Mouse (Mus musculus) MEL (cell line): Measurements from ENCODE around the gene Olfr576. TPM values are rescaled to one million over a fixed set of nuclear protein-coding genes. Genes with fewer than 3 reads are reported as not detected.

ENCODE experiments used
- DNase-seq: peaks from one replicate; pipeline ENCODE4 v3.0.0; 2011; ENCODE audit warnings: low read depth, low spot score
- H3K27ac ChIP-seq: 2 replicates; pipeline ENCODE4 v1.5.1; 2012; ENCODE audit warnings: low read depth, mild to moderate bottlenecking, control low read depth, low read length, moderate library complexity; ENCODE audit not compliant: control insufficient read depth
- H3K27me3 ChIP-seq, 2 experiments: fragments of 150-350 bp in 1 of 2; sonication (generic) in 1 of 2; 2 replicates each; pipeline ENCODE4 v1.6.1; 2012; ENCODE audit warnings: low read length in 2 of 2, mild to moderate bottlenecking in 2 of 2, improper control_type of control experiment in 1 of 2, moderate library complexity in 1 of 2; ENCODE audit not compliant: insufficient read depth in 2 of 2, control insufficient read depth in 1 of 2
- H3K36me3 ChIP-seq, 2 experiments: 2 replicates each; pipeline ENCODE4 v1.6.1; 2012 to 2014; ENCODE audit warnings: low read length in 2 of 2, improper control_type of control experiment in 1 of 2, inconsistent platforms in 1 of 2, mild to moderate bottlenecking in 1 of 2; ENCODE audit not compliant: insufficient read depth in 2 of 2, control insufficient read depth in 1 of 2
- H3K4me1 ChIP-seq, 2 experiments: fragments of 150-350 bp in 1 of 2; sonication (generic) in 1 of 2; 2 replicates each; pipeline ENCODE4 v1.6.1; 2012; ENCODE audit warnings: low read length in 2 of 2, improper control_type of control experiment in 1 of 2, mild to moderate bottlenecking in 1 of 2; ENCODE audit not compliant: insufficient read depth in 2 of 2, control insufficient read depth in 1 of 2
- H3K4me3 ChIP-seq, 2 experiments: fragments of 150-350 bp in 1 of 2; sonication (generic) in 1 of 2; 2 replicates each; pipeline ENCODE4 v1.5.1; 2012; ENCODE audit warnings: low read depth in 2 of 2, low read length in 2 of 2, mild to moderate bottlenecking in 2 of 2, moderate library complexity in 2 of 2, control low read depth in 1 of 2, improper control_type of control experiment in 1 of 2; ENCODE audit not compliant: control insufficient read depth in 1 of 2, insufficient read depth in 1 of 2
- H3K79me2 ChIP-seq: 2 replicates; pipeline ENCODE4 v1.6.1; 2012; ENCODE audit warnings: mild to moderate bottlenecking, low read length, moderate library complexity; ENCODE audit not compliant: control insufficient read depth, poor library complexity, insufficient read depth
- H3K9ac ChIP-seq: 2 replicates; pipeline ENCODE4 v1.6.1; 2012; ENCODE audit warnings: low read depth, mild to moderate bottlenecking, control low read depth, low read length, moderate library complexity; ENCODE audit not compliant: control insufficient read depth, poor library complexity, severe bottlenecking
- H3K9me3 ChIP-seq: fragments of 150-350 bp; sonication (generic); replicated peaks from 2 replicates; pipeline ENCODE4 v1.6.1; 2012; ENCODE audit warnings: mild to moderate bottlenecking, low read length, improper control_type of control experiment, moderate library complexity; ENCODE audit not compliant: insufficient read depth
- CHD1 ChIP-seq: IDR thresholded peaks from 2 replicates; pipeline ENCODE4 v1.6.1; 2012; ENCODE audit warnings: low read depth, mild to moderate bottlenecking, inconsistent platforms, low read length, improper control_type of control experiment
- CTCF ChIP-seq, 3 experiments: IDR thresholded peaks in 2 of 3; conservative IDR thresholded peaks in 1 of 3; 2 replicates each; pipeline ENCODE4 v1.5.1; 2011 to 2012; ENCODE audit warnings: low read length in 3 of 3, low read depth in 2 of 3, mild to moderate bottlenecking in 2 of 3, improper control_type of control experiment in 1 of 3, inconsistent platforms in 1 of 3, mixed read lengths in 1 of 3, moderate library complexity in 1 of 3; ENCODE audit not compliant: control insufficient read depth in 1 of 3, insufficient read depth in 1 of 3, poor library complexity in 1 of 3, severe bottlenecking in 1 of 3
- E2F4 ChIP-seq: IDR thresholded peaks from 2 replicates; pipeline ENCODE4 v1.6.1; 2011; ENCODE audit warnings: low read depth, low read length, improper control_type of control experiment, borderline replicate concordance
- ELF1 ChIP-seq: IDR thresholded peaks from 2 replicates; pipeline ENCODE4 v1.6.1; 2014; ENCODE audit warnings: low read depth, mild to moderate bottlenecking, inconsistent platforms, low read length, improper control_type of control experiment, moderate library complexity
- EP300 ChIP-seq, 2 experiments: IDR thresholded peaks; 2 replicates each; pipeline ENCODE4 v1.6.1; 2011; ENCODE audit warnings: improper control_type of control experiment in 2 of 2, low read length in 2 of 2, low read depth in 1 of 2, mild to moderate bottlenecking in 1 of 2
- ETS1 ChIP-seq: IDR thresholded peaks from 2 replicates; pipeline ENCODE4 v1.6.1; 2012; ENCODE audit warnings: low read depth, mild to moderate bottlenecking, inconsistent platforms, low read length, improper control_type of control experiment, moderate library complexity
- GABPA ChIP-seq: IDR thresholded peaks from 2 replicates; pipeline ENCODE4 v1.6.1; 2012; ENCODE audit warnings: low read depth, mild to moderate bottlenecking, inconsistent platforms, low read length, improper control_type of control experiment, moderate library complexity
- HCFC1 ChIP-seq: IDR thresholded peaks from 2 replicates; pipeline ENCODE4 v1.6.1; 2012; ENCODE audit warnings: low read depth, mild to moderate bottlenecking, inconsistent platforms, low read length, improper control_type of control experiment, moderate library complexity
- KAT2A ChIP-seq: conservative IDR thresholded peaks from 2 replicates; pipeline ENCODE4 v1.6.1; 2012; ENCODE audit warnings: low read depth, low read length, improper control_type of control experiment, inconsistent platforms
- MAZ ChIP-seq: IDR thresholded peaks from 2 replicates; pipeline ENCODE4 v1.6.1; 2012; ENCODE audit warnings: low read depth, mild to moderate bottlenecking, inconsistent platforms, low read length, improper control_type of control experiment
- MEF2A ChIP-seq: IDR thresholded peaks from 2 replicates; pipeline ENCODE4 v1.6.1; 2014; ENCODE audit warnings: low read depth, mild to moderate bottlenecking, inconsistent platforms, low read length, improper control_type of control experiment; ENCODE audit not compliant: poor library complexity, insufficient replicate concordance, severe bottlenecking; ENCODE audit errors: extremely low read depth
- MXI1 ChIP-seq: IDR thresholded peaks from 2 replicates; pipeline ENCODE4 v1.6.1; 2011; ENCODE audit warnings: mild to moderate bottlenecking, low read depth, low read length, improper control_type of control experiment
- MYC ChIP-seq: IDR thresholded peaks from 2 replicates; pipeline ENCODE4 v1.6.1; 2011; ENCODE audit warnings: low read depth, mild to moderate bottlenecking, low read length, improper control_type of control experiment, moderate library complexity
- NRF1 ChIP-seq: IDR thresholded peaks from 2 replicates; pipeline ENCODE4 v1.6.1; 2014; ENCODE audit warnings: low read depth, mild to moderate bottlenecking, inconsistent platforms, low read length, improper control_type of control experiment, moderate library complexity; ENCODE audit not compliant: poor library complexity, insufficient read depth, severe bottlenecking
- POLR2A ChIP-seq, 2 experiments: IDR thresholded peaks; 2 replicates each; pipeline ENCODE4 v1.6.1; 2011 to 2012; ENCODE audit warnings: low read length in 2 of 2, mild to moderate bottlenecking in 2 of 2, control low read depth in 1 of 2, improper control_type of control experiment in 1 of 2, low read depth in 1 of 2, moderate library complexity in 1 of 2; ENCODE audit not compliant: control insufficient read depth in 1 of 2, insufficient read depth in 1 of 2, poor library complexity in 1 of 2
- POLR2AphosphoS2 ChIP-seq: IDR thresholded peaks from 2 replicates; pipeline ENCODE4 v1.6.1; 2011; ENCODE audit warnings: low read length, improper control_type of control experiment
- POLR2AphosphoS5 ChIP-seq: IDR thresholded peaks from 2 replicates; pipeline ENCODE4 v1.6.1; 2012; ENCODE audit warnings: low read depth, borderline replicate concordance, mild to moderate bottlenecking, inconsistent platforms, low read length, moderate library complexity, mixed read lengths
- RAD21 ChIP-seq: IDR thresholded peaks from 2 replicates; pipeline ENCODE4 v1.6.1; 2011; ENCODE audit warnings: mild to moderate bottlenecking, low read depth, low read length, improper control_type of control experiment
- RCOR1 ChIP-seq: IDR thresholded peaks from 2 replicates; pipeline ENCODE4 v1.6.1; 2012; ENCODE audit warnings: low read depth, mild to moderate bottlenecking, inconsistent platforms, low read length, improper control_type of control experiment
- SIN3A ChIP-seq: IDR thresholded peaks from 2 replicates; pipeline ENCODE4 v1.6.1; 2012; ENCODE audit warnings: low read length, improper control_type of control experiment, inconsistent platforms
- TCF12 ChIP-seq: IDR thresholded peaks from 2 replicates; pipeline ENCODE4 v1.6.1; 2014; ENCODE audit warnings: low read depth, mild to moderate bottlenecking, inconsistent platforms, low read length, improper control_type of control experiment, moderate library complexity
- UBTF ChIP-seq: IDR thresholded peaks from 2 replicates; pipeline ENCODE4 v1.6.1; 2012; ENCODE audit warnings: low read depth, mild to moderate bottlenecking, inconsistent platforms, low read length, improper control_type of control experiment, moderate library complexity, borderline replicate concordance; ENCODE audit not compliant: insufficient read depth
- USF1 ChIP-seq: IDR thresholded peaks from 2 replicates; pipeline ENCODE4 v1.6.1; 2014; ENCODE audit warnings: low read depth, mild to moderate bottlenecking, inconsistent platforms, low read length, improper control_type of control experiment, moderate library complexity
- USF2 ChIP-seq, 2 experiments: IDR thresholded peaks; 2 replicates each; pipeline ENCODE4 v1.6.1; 2011 to 2012; ENCODE audit warnings: improper control_type of control experiment in 2 of 2, low read length in 2 of 2, borderline replicate concordance in 1 of 2, inconsistent platforms in 1 of 2, low read depth in 1 of 2, mild to moderate bottlenecking in 1 of 2; ENCODE audit not compliant: insufficient read depth in 1 of 2
- ZC3H11A ChIP-seq: IDR thresholded peaks from 2 replicates; pipeline ENCODE4 v1.6.1; 2012; ENCODE audit warnings: low read depth, mild to moderate bottlenecking, inconsistent platforms, low read length, improper control_type of control experiment
- ZKSCAN1 ChIP-seq: IDR thresholded peaks from 2 replicates; pipeline ENCODE4 v1.6.1; 2012; ENCODE audit warnings: low read depth, mild to moderate bottlenecking, inconsistent platforms, low read length, improper control_type of control experiment, moderate library complexity
- ZMIZ1 ChIP-seq: IDR thresholded peaks from 2 replicates; pipeline ENCODE4 v1.6.1; 2012; ENCODE audit warnings: low read depth, mild to moderate bottlenecking, inconsistent platforms, low read length, improper control_type of control experiment, moderate library complexity
- polyA plus RNA-seq, 2 experiments: library from polyadenylated mRNA; stranded (reverse) in 1 of 2; unstranded in 1 of 2; fragments of >175 nt in 1 of 2; fragments of >200 nt in 1 of 2; gene quantifications; 2 replicates each; pipeline versions ENCODE4 v1.2.1 to v1.2.4; 2012; ENCODE audit warnings: low replicate concordance in 2 of 2, low read depth in 1 of 2; ENCODE audit not compliant: insufficient read length in 2 of 2, insufficient read depth in 1 of 2, missing spikeins in 1 of 2
- total RNA-seq: library from RNA; depleted of rRNA; stranded (reverse); fragments of 300-350 nt; gene quantifications from 2 replicates; pipeline ENCODE4 v1.2.3, GENCODE M21; 2012; rRNA removed

Gene Olfr576
- total RNA-seq: not detected in 2 replicates
- polyA plus RNA-seq: not detected

DNA sequence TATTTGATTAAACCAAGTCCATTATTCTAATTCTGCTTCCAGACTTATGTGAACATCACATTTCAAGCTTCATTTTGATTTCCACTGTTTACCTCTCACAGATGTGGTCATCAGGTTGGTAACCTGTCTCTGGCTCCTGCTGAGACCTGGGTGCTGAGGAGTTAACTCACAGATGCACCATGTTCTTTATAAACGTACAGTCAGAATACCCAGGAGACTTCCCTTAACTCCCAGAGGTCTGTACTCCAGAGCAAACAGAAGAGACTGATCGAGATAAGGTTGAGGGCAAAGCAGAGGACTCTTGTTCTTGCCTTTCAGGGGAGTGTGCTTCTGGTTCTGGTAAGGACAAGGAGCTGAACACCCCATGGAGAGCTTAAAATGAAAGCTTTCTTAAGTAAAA, at the start of gene Olfr576:
Gene Olfr576 (plus strand): TSS at position 301 of the 400 bp plus-strand sequence.
- DNase-seq: no peak
- H3K27ac ChIP-seq: no peak within 1 kb of the TSS
- no peaks in the 10 kb centered on the region for H3K4me1 ChIP-seq
- no peak within 1 kb of the TSS for H3K4me3 ChIP-seq
- no peaks in the 10 kb centered on the region for H3K27me3 ChIP-seq
- H3K9ac ChIP-seq: no peak within 1 kb of the TSS
- H3K79me2 ChIP-seq: no peaks in the 10 kb centered on the region
- H3K9me3 ChIP-seq: no peaks in the 10 kb centered on the region
- H3K36me3 ChIP-seq: no peaks in the 10 kb centered on the region
- no peak for TF ChIP-seq RCOR1
- TF ChIP-seq GABPA: no peak
- TF ChIP-seq CHD1: no peak
- no peak for TF ChIP-seq SIN3A
- TF ChIP-seq POLR2AphosphoS2: no peak
- TF ChIP-seq USF2 (IDR thresholded peaks at IDR 0.05; ENCODE audit: borderline replicate concordance in 1 of 2, insufficient read depth in 1 of 2, low read depth in 1 of 2, low read length in 2 of 2): no peak
- no peak for TF ChIP-seq ZKSCAN1
- TF ChIP-seq POLR2A (IDR thresholded peaks at IDR 0.05; ENCODE audit: control insufficient read depth in 1 of 2, insufficient read depth in 1 of 2, low read depth in 1 of 2, low read length in 2 of 2, poor library complexity in 1 of 2): no peak
- TF ChIP-seq ZC3H11A: no peak
- TF ChIP-seq POLR2AphosphoS5: no peak
- TF ChIP-seq USF1: no peak
- TF ChIP-seq MYC: no peak
- TF ChIP-seq E2F4: no peak
- TF ChIP-seq UBTF: no peak
- TF ChIP-seq CTCF (IDR thresholded peaks at IDR 0.05 in 2 of 3, conservative IDR thresholded peaks at IDR 0.05 in 1 of 3; ENCODE audit: control insufficient read depth in 1 of 3, insufficient read depth in 1 of 3, low read depth in 2 of 3, low read length in 3 of 3, poor library complexity in 1 of 3, severe bottlenecking in 1 of 3): no peak
- no peak for TF ChIP-seq EP300 (IDR thresholded peaks at IDR 0.05; ENCODE audit: low read depth in 1 of 2, low read length in 2 of 2)
- no peak for TF ChIP-seq NRF1
- TF ChIP-seq MXI1: no peak

DNA sequence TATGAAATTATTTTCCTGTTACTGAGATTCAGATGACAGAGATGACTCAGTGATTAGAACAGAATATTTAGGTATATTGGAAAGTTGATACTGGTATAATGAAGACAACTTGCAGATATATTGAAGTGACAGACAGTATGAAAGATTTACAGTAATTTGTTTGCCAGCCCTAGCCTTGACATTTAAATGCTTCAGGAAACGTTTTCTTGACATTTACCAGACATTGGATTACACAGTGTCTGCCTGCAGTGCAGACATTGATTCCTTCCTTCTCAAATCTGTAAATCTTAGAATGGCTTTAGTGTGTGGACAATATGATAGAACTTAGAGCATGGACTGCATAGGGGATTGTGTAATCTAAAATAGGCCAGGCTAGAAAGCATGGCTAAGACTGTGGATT, 47.2 kb upstream of the Olfr576 start:
- no peak overlapping the region for H3K9ac ChIP-seq
- H3K9me3 ChIP-seq: no peaks in the 10 kb centered on the region
- H3K27me3 ChIP-seq: no peaks in the 10 kb centered on the region
- H3K27ac ChIP-seq: no peak overlapping the region
- no peaks in the 10 kb centered on the region for H3K79me2 ChIP-seq
- no peaks in the 10 kb centered on the region for H3K36me3 ChIP-seq
- H3K4me3 ChIP-seq: no peak overlapping the region
- DNase-seq: no peak
- no peaks in the 10 kb centered on the region for H3K4me1 ChIP-seq
- TF ChIP-seq CTCF (IDR thresholded peaks at IDR 0.05 in 2 of 3, conservative IDR thresholded peaks at IDR 0.05 in 1 of 3; ENCODE audit: control insufficient read depth in 1 of 3, insufficient read depth in 1 of 3, low read depth in 2 of 3, low read length in 3 of 3, poor library complexity in 1 of 3, severe bottlenecking in 1 of 3): no peak
- TF ChIP-seq MAZ: no peak
- no peak for TF ChIP-seq ELF1
- TF ChIP-seq MEF2A: no peak
- no peak for TF ChIP-seq ZMIZ1
- TF ChIP-seq POLR2AphosphoS5: no peak
- TF ChIP-seq ZKSCAN1: no peak
- no peak for TF ChIP-seq SIN3A
- TF ChIP-seq CHD1: no peak
- no peak for TF ChIP-seq ETS1
- TF ChIP-seq HCFC1: no peak
- TF ChIP-seq EP300 (IDR thresholded peaks at IDR 0.05; ENCODE audit: low read depth in 1 of 2, low read length in 2 of 2): no peak
- no peak for TF ChIP-seq RAD21
- TF ChIP-seq TCF12: no peak
- TF ChIP-seq E2F4: no peak
- TF ChIP-seq RCOR1: no peak
- no peak for TF ChIP-seq KAT2A
- no peak for TF ChIP-seq POLR2AphosphoS2
- no peak for TF ChIP-seq GABPA
